8 mouse cellular contexts compared by ENCODE assay signal in the genomic region with DNA sequence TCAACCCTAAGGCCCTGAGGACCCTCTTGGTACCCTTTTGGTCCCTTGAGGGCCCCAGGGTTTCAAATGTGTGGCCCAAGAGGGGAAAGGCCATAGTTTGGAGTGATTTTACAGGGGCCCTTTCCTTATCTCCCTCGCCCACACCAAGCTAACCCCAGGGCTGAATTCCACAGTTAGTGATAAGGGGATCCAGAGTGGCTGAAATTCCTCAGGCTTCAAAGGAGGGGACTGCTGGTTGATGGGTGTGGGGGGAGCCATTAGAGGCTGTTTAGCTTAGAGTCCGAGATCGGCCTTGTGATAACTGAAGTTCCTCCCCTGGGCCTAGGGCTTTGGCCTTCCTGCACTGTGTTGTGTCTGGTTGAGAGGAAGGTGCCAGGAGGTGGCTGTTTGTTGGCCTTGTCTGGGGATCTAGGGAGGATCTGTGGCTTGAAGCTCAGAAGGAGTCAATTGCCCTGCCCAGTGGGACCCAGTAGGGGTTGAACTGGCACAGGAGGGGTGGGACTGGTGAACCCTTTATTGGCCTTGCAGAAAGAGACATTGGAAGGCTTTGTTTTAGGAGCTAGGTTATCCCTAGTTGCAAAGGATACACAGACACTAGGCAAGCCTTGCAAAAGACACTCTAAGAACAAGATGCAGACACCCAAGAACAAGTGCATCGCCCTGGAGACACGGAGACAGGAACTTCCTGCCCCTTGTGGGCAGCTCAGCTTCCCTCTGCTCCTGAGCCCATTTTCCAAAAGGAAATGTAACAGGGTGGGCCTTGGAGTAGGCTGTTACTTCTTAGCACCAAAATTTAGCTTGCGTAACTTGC. TPM values are rescaled to one million over a fixed set of nuclear protein-coding genes. Genes with fewer than 3 reads are reported as not detected.
DNase-seq lines count a peak whose midpoint lies in the region; ATAC-seq lines count a peak whose summit lies in the region.

No protein-coding gene starts in this region.

- DNase-seq in adrenal gland, postnatal 14 days, result peak; percentile 31
- no peak for DNase-seq in adrenal gland, postnatal 25 days
- peak; percentile 79 for DNase-seq in ovary, adult 18-20 months (ENCODE audit: low spot score)
- no peak for DNase-seq in ovary, postnatal 10 days (ENCODE audit: low spot score)
- DNase-seq in yolk sac, embryonic 10.5 days (ENCODE audit: low spot score), result peak; percentile 82
- DNase-seq in spleen, adult 18-20 months, result no peak
- no peak for DNase-seq in kidney, adult 9 months

- 0 out of 2 replicates have a peak overlapping the region, but pooled peaks have one; percentile 7 for H3K9ac ChIP-seq in limb, embryonic 15.5 days

- H3K27me3 ChIP-seq in limb, embryonic 15.5 days, result peaks cover 11% of the 10 kb centered on the region

- peaks cover 3% of the 10 kb centered on the region for H3K4me1 ChIP-seq in limb, embryonic 15.5 days

- H3K36me3 ChIP-seq in limb, embryonic 15.5 days, result no peaks in the 10 kb centered on the region

- no peak for ATAC-seq in limb, embryonic 15.5 days (ENCODE audit: insufficient number of reproducible peaks, low FRiP score, low TSS enrichment, low read depth)

- no peak overlapping the region for H3K27ac ChIP-seq in limb, embryonic 15.5 days

- WGBS in limb, embryonic 15.5 days, result 52% methylated on average over 6 of the region's 6 CpGs

- H3K4me2 ChIP-seq in limb, embryonic 15.5 days, result no peak overlapping the region

- peak overlapping the region; percentile 3; the same call in 1 of the 2 replicates for H3K4me3 ChIP-seq in limb, embryonic 15.5 days

- no peaks in the 10 kb centered on the region for H3K9me3 ChIP-seq in limb, embryonic 15.5 days

RNA-seq across cellular contexts. Expression of a gene that starts 0.7 kb away (rescaled TPM):
- total RNA-seq in adrenal gland, postnatal 14 days (2021), result 0.22 and 0.38 TPM in 2 replicates
- 0.06 TPM in 1 of 2 replicates, not detected in the other for total RNA-seq in adrenal gland, postnatal 25 days (2021)
- polyA plus RNA-seq in limb, embryonic 15.5 days (2015; fragmentation: Nextera tagmentation; extraction: Ambion mirVana), result 2.2 and 5.9 TPM in 2 replicates

RNA-seq across cellular contexts. Expression of a gene that starts 56.5 kb away (rescaled TPM):
- 0.19 and 0.30 TPM in 2 replicates for total RNA-seq in adrenal gland, postnatal 14 days (2021)
- total RNA-seq in adrenal gland, postnatal 25 days (2021), result 0.15 TPM in 1 of 2 replicates, not detected in the other
- 0.06 and 0.15 TPM in 2 replicates for polyA plus RNA-seq in limb, embryonic 15.5 days (2015; fragmentation: Nextera tagmentation; extraction: Ambion mirVana)

Comparison
In these comparisons a context has a peak if more than half of its experiments do, and no peak if none do; other contexts are left out.
1. DNase-seq: peak in adrenal gland, postnatal 14 days (single experiment), ovary, adult 18-20 months (single experiment) and yolk sac, embryonic 10.5 days (single experiment); none in adrenal gland, postnatal 25 days (single experiment), ovary, postnatal 10 days (single experiment), spleen, adult 18-20 months (0 of 2) and kidney, adult 9 months (single experiment).